Mouse (Mus musculus): ENCODE measurements around the gene Lmna. TPM values are rescaled to one million over a fixed set of nuclear protein-coding genes. Genes with fewer than 3 reads are reported as not detected.

The Lmna gene
- 51.1 and 51.6 TPM in 2 replicates for polyA plus RNA-seq (2015; fragmentation: Nextera tagmentation; extraction: Ambion mirVana)

- WGBS: 1% methylated on average over 31 of the region's 31 CpGs
- H3K27me3 ChIP-seq (replicated peaks): 0 out of 2 replicates have a peak, but pooled peaks cover 1% of the 10 kb centered on the region
- peak; percentile 96 for ATAC-seq (replicated peaks)
These were observed at the start of gene Lmna for GRCm38 (mm10) chr3:88509692-88510420. TSS of gene Lmna (minus strand) at chr3:88509956.

GRCm38 (mm10) chr3:88556616-88557015 lies 46.9 kb upstream of the Lmna start:
- Histone ChIP-seq H3K27me3 (replicated peaks) (no peaks in the 10 kb centered on the region), H3K27ac (no peak overlapping the region), H3K9me3 (no peaks in the 10 kb centered on the region), H3K9ac (no peak overlapping the region), H3K36me3 (replicated peaks) (peaks cover 41% of the 10 kb centered on the region), H3K4me1 (peaks cover 25% of the 10 kb centered on the region), H3K4me2 (no peak overlapping the region), H3K4me3 (no peak overlapping the region)
- no peak for ATAC-seq (replicated peaks)
- 94% methylated on average over 8 of the region's 8 CpGs for WGBS

More at GRCm38 (mm10) chr3:88509692-88510420, at the start of gene Lmna:
- Histone ChIP-seq H3K36me3 (replicated peaks) (no peaks in the 10 kb centered on the region), H3K4me2 (peak within 1 kb of the TSS; percentile 56), H3K4me1 (peaks cover 27% of the 10 kb centered on the region), H3K9me3 (no peaks in the 10 kb centered on the region), H3K4me3 (peak within 1 kb of the TSS; percentile 37), H3K27ac (peak within 1 kb of the TSS; percentile 87), H3K9ac (peak within 1 kb of the TSS; percentile 45)

- Histone ChIP-seq H3K36me3 (replicated peaks) (peaks cover 35% of the 10 kb centered on the region), H3K9ac (no peak overlapping the region), H3K4me3 (no peak overlapping the region), H3K9me3 (no peaks in the 10 kb centered on the region), H3K4me2 (0 out of 2 replicates have a peak overlapping the region, but pooled peaks have one; percentile 92), H3K4me1 (peaks cover 28% of the 10 kb centered on the region), H3K27ac (no peak overlapping the region), H3K27me3 (replicated peaks) (no peaks in the 10 kb centered on the region)
- ATAC-seq (replicated peaks): no peak
- WGBS: 97% methylated on average over 6 of the region's 6 CpGs
These were observed 46.0 kb upstream of the Lmna start for GRCm38 (mm10) chr3:88555731-88556130.

- no peak for ATAC-seq (replicated peaks)
- Histone ChIP-seq H3K27me3 (replicated peaks) (no peaks in the 10 kb centered on the region), H3K4me2 (peak overlapping the region; percentile 92), H3K9ac (no peak overlapping the region), H3K4me3 (peak overlapping the region; percentile 94; the same call in 1 of the 2 replicates), H3K27ac (no peak overlapping the region), H3K4me1 (peaks cover 28% of the 10 kb centered on the region), H3K36me3 (replicated peaks) (peaks cover 31% of the 10 kb centered on the region), H3K9me3 (no peaks in the 10 kb centered on the region)
- 78% methylated on average over 5 of the region's 5 CpGs for WGBS
These were observed 45.4 kb upstream of the Lmna start for GRCm38 (mm10) chr3:88555069-88555605.

- H3K27ac ChIP-seq: peak overlapping the region; percentile 93
- H3K4me3 ChIP-seq: peak overlapping the region; percentile 94
- peak overlapping the region; percentile 92 for H3K4me2 ChIP-seq
- WGBS: 0% methylated on average over 40 of the region's 41 CpGs
- H3K27me3 ChIP-seq (replicated peaks): no peaks in the 10 kb centered on the region
- peaks cover 24% of the 10 kb centered on the region; the same call in 1 of the 2 replicates for H3K36me3 ChIP-seq (replicated peaks)
- H3K9me3 ChIP-seq: no peaks in the 10 kb centered on the region
- H3K9ac ChIP-seq: peak overlapping the region; percentile 97
- ATAC-seq (replicated peaks): peak; percentile 35
- peaks cover 28% of the 10 kb centered on the region for H3K4me1 ChIP-seq
These were observed 44.3 kb upstream of the Lmna start for GRCm38 (mm10) chr3:88553880-88554586.

- WGBS: under 1% methylated on average over 27 of the region's 37 CpGs
- peak within 1 kb of the TSS; percentile 97 for H3K9ac ChIP-seq
- H3K9me3 ChIP-seq: no peaks in the 10 kb centered on the region
- H3K4me2 ChIP-seq: peak within 1 kb of the TSS; percentile 92
- H3K4me1 ChIP-seq: peaks cover 28% of the 10 kb centered on the region
- H3K27ac ChIP-seq: peak within 1 kb of the TSS; percentile 93
- peak; percentile 88 for ATAC-seq (replicated peaks)
- H3K36me3 ChIP-seq (replicated peaks): peaks cover 21% of the 10 kb centered on the region; the same call in 1 of the 2 replicates
- peak within 1 kb of the TSS; percentile 94 for H3K4me3 ChIP-seq
- no peaks in the 10 kb centered on the region for H3K27me3 ChIP-seq (replicated peaks)
These were observed 43.7 kb upstream of the Lmna start, which contains the start of gene Ubqln4 for GRCm38 (mm10) chr3:88553525-88553879. TSS of gene Ubqln4 (plus strand) at chr3:88553758.

GRCm38 (mm10) chr3:88552676-88553524 lies 43.1 kb upstream of the Lmna start, which contains the start of gene Lamtor2:
TSS of gene Lamtor2 (minus strand) at chr3:88553074.
- Histone ChIP-seq H3K4me2 (peak within 1 kb of the TSS; percentile 92), H3K9me3 (no peaks in the 10 kb centered on the region), H3K9ac (peak within 1 kb of the TSS; percentile 97), H3K36me3 (replicated peaks) (peaks cover 15% of the 10 kb centered on the region; the same call in 1 of the 2 replicates), H3K4me1 (peaks cover 28% of the 10 kb centered on the region), H3K27me3 (replicated peaks) (no peaks in the 10 kb centered on the region), H3K27ac (peak within 1 kb of the TSS; percentile 93), H3K4me3 (peak within 1 kb of the TSS; percentile 94)
- under 1% methylated on average over 48 of the region's 48 CpGs for WGBS
- ATAC-seq (replicated peaks): peak; percentile 93

- Histone ChIP-seq H3K4me2 (peak overlapping the region; percentile 92), H3K4me1 (peaks cover 28% of the 10 kb centered on the region), H3K36me3 (replicated peaks) (peaks cover 14% of the 10 kb centered on the region; the same call in 1 of the 2 replicates), H3K27ac (peak overlapping the region; percentile 93), H3K9ac (peak overlapping the region; percentile 72), H3K27me3 (replicated peaks) (no peaks in the 10 kb centered on the region), H3K4me3 (peak overlapping the region; percentile 94), H3K9me3 (no peaks in the 10 kb centered on the region)
- 24% methylated on average over 16 of the region's 16 CpGs for WGBS
- ATAC-seq (replicated peaks): no peak
These were observed 42.4 kb upstream of the Lmna start for GRCm38 (mm10) chr3:88552082-88552645.

- no peak overlapping the region for H3K27ac ChIP-seq
- H3K27me3 ChIP-seq (replicated peaks): no peaks in the 10 kb centered on the region
- H3K9me3 ChIP-seq: no peaks in the 10 kb centered on the region
- peaks cover 9% of the 10 kb centered on the region; the same call in 1 of the 2 replicates for H3K36me3 ChIP-seq (replicated peaks)
- peak overlapping the region; percentile 72; the same call in 1 of the 2 replicates for H3K9ac ChIP-seq
- WGBS: 85% methylated on average over 4 of the region's 4 CpGs
- H3K4me1 ChIP-seq: peaks cover 28% of the 10 kb centered on the region
- peak overlapping the region; percentile 94 for H3K4me3 ChIP-seq
- H3K4me2 ChIP-seq: peak overlapping the region; percentile 92
- no peak for ATAC-seq (replicated peaks)
These were observed 41.8 kb upstream of the Lmna start for GRCm38 (mm10) chr3:88551586-88551985.

GRCm38 (mm10) chr3:88548180-88548917 lies 38.6 kb upstream of the Lmna start, which contains the start of gene Rab25:
TSS of gene Rab25 (minus strand) at chr3:88548300.
- Histone ChIP-seq H3K9me3 (no peaks in the 10 kb centered on the region), H3K4me3 (no peak within 1 kb of the TSS), H3K36me3 (replicated peaks) (no peaks in the 10 kb centered on the region), H3K4me1 (peaks cover 11% of the 10 kb centered on the region), H3K4me2 (no peak within 1 kb of the TSS), H3K9ac (no peak within 1 kb of the TSS), H3K27ac (no peak within 1 kb of the TSS), H3K27me3 (replicated peaks) (no peaks in the 10 kb centered on the region)
- ATAC-seq (replicated peaks): no peak
- WGBS: 55% methylated on average over 18 of the region's 18 CpGs

Measured in midbrain, embryonic 15.5 days (tissue).